Mouse (Mus musculus) left cerebral cortex, postnatal 25 days (tissue): ENCODE measurements at regions not wholly inside any gene's neighbourhood (a gene's known extent, or its start where the extent isn't known, plus 50 kb on each side); places are given as distances from the start of the nearest gene placed in this dataset.

ENCODE experiments used
- DNase-seq, 2 experiments: peaks; one replicate each; pipeline ENCODE4 v3.0.0; 2022; ENCODE audit warnings: low spot score in 2 of 2, mixed read lengths in 1 of 2
- intact Hi-C: fragments of 180-260 bp; cut with DNase I; formaldehyde crosslinking; loops from one replicate; pipeline ENCODE4 v1.15.1; 2025

- DNase-seq = peak in 1 of 2 experiments; percentile 68
Measured at GRCm38 (mm10) chr1:98268853-98269252, 152.1 kb upstream of the Slco6d1 start.

DNA sequence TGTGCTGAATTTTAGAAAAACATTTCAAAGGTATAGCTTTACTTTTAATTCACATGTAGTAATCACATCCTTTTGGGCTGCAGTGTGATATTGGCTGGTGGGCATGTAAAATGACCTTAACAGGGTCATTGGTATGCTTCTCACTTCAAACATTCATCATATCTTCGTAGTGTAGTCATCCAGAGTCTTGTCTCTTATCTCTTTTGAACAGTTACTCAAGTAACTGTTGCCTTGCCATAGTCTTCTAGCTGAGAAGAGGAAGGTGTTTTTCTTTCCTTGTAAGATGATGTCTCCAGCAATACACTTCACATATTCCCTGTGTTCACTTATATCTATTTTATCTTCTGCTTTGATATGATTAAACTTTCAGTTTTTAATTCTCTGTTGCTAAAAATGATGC lies 150.7 kb upstream of the Slco6d1 start:
- no peak for DNase-seq
- intact Hi-C loops = no loop called here

More at GRCm38 (mm10) chr1:98268853-98269252, 152.1 kb upstream of the Slco6d1 start:
- intact Hi-C loops = loop anchor here (2.0 kb wide), 1 partner anchor 78 kb away; no protein-coding TSS in a partner anchor

DNA sequence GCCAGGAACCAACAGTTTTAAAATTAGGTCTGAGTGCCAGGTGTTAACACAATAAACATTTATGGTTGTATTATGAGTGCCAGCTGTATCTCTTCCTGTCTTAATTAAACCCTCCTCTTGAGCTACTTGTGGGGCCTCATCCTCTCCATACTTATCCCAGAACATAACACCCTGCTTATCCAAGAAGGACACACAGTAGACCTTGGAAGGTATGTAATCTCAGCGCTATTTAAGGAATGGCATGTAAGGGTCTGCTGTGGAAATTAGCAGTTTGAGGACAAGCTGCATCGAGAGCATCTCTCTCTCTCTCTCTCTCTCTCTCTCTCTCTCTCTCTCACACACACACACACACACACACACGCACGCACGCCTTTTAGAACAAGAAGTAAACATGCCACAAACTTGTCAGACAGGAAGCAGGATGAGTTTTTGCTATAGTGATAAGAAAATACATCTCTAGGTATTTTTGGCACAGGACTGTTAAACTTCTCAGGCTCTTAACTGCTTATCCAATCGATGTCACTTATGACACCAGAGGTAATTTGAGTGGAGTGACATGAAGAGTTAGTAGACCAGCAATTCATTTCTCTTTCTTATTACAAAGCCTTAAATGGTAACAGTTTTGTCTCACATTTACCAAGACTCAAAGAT lies 146.8 kb upstream of the Slco6d1 start:
- intact Hi-C loops = no loop called here
- no peak for DNase-seq

GRCm38 (mm10) chr1:98275524-98275923 lies 145.4 kb upstream of the Slco6d1 start:
- peak in 1 of 2 experiments; percentile 56 for DNase-seq

DNA sequence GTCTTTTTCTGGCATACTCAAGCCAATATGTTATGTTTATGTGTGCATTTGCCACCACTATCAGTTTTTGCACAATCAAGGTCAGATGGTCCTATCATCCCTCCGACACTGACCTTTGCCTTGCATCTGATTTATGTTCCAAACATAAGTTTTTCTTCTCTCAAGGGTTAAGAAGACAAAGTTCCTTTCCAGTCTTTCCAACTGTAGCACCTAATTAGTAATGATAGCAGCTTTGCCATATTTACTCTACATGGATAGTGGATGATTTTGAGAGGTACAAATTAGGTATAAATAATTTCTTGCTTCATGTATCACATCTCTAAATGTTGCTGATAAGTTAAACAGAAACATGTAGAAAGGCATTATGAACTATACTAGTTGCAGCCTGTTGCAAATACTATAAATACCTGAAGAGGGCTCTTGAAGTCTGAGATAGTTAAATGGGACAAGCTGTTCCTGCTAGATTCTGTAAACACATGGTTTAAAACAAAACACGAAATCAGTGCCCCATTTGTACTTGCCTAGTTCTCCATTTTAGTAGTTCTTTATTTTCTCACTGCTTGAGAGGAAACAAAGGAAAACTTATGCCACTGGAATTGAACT lies 141.4 kb upstream of the Slco6d1 start:
- intact Hi-C loops = no loop called here
- no peak for DNase-seq

More at GRCm38 (mm10) chr1:98275524-98275923, 145.4 kb upstream of the Slco6d1 start:
- intact Hi-C loops = no loop called here

DNA sequence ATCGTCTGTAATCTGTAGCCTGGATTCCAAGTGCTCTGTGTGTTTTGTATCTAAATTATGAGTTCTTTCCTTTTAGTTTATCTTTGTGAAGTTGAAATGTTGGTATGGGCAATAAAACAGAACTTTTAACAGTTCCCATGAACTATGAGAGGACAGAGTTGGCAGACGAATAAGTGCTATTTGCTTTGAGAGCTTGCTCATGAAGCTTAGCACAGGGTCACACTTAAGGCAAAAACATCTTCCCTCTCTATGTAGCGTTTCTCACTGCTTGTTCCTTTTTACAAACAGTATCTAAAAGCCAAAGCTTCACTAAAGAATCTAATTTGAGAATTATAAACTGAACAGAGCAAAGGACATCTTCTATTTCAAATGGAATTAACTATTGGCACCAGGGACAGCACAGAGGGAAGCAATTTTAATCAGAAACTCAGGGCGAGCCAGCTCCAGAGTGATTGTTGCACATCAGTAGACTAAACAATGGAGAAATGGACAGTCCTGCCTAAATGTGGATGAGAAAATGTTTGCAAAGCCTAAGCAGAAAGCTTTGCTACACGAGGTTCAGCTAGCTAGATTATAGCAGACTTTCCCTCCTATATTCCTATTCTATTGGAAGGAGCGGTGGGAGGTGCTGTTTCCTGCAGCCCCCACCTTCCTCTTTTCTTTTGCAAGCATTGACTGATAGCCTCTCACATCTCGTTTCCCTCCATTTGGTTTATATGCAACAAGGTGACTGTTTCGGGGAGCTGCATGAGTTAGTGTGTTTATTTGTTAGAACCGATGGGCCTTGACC lies 140.5 kb upstream of the Slco6d1 start:
- intact Hi-C loops = no loop called here
- no peak for DNase-seq

- no peak for DNase-seq
- intact Hi-C loops = no loop called here
Measured at GRCm38 (mm10) chr1:98281053-98281770, 139.7 kb upstream of the Slco6d1 start.

GRCm38 (mm10) chr1:98281771-98282149 lies 139.2 kb upstream of the Slco6d1 start:
- no peak for DNase-seq
- intact Hi-C loops = no loop called here

GRCm38 (mm10) chr1:98303166-98303565 lies 117.8 kb upstream of the Slco6d1 start:
- DNase-seq = peak in 1 of 2 experiments; percentile 42
- intact Hi-C loops = no loop called here

- intact Hi-C loops = no loop called here
- DNase-seq = no peak
Measured at GRCm38 (mm10) chr1:98306363-98306762, 114.6 kb upstream of the Slco6d1 start.

DNA sequence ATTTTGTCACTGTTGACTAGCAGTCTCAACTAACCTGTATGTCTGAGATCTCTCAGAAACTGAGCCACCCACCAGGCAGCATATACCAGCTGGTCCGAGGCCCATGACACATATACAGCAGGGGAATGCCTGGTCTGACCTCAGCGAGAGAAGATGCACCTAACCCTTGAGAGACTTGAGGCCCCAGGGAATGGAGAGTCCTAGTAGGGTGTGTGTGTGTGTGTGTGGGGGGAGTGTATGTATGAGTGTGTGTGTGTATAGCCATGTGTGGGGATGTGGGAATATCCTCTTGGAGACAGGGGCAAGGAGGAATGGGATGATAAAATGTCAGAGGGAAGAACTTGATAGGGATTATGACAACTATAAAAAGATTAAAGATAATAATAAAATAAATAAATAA lies 113.4 kb upstream of the Slco6d1 start:
- intact Hi-C loops = no loop called here
- no peak for DNase-seq

DNA sequence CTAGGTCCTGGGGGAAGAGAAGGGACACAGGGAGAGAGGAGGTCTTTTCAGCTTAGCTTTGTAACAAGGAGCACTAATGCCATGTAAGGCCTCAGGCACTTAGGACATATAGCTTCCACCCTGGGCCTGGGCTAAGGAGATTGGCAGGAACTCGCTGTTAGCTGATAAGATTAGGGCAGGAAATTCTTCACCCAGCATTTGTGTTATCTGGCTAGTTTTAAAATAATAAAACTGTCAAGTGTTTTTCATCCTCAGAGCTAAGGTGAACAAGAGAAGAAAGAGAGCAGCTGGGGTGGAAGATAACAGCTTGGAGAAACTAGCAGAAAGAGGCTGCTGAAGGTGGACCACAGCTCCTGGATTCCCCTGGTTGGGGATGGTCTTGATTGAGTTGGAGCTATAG lies 111.0 kb upstream of the Slco6d1 start:
- no peak for DNase-seq
- intact Hi-C loops = no loop called here

DNA sequence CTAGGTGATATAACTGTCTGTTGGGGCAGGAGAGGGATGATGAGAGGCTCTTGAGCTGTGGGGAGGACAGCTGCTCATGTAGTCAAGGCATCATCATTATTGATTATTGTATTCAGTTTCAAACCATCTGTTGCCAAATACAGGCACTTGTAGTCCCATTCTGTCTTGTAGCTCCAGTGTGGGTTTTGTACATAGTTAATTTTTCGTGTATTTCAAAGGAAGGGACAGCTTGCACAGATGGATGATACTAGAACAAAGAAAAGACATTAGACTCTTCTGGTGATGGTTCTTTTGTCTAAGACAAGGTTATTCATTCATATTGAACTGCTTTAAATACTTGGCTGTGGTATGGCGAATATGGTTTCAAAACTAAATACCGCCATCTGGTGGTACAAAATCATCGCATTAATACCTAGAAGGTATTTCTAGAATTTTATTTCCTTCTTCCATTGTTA lies 70.8 kb upstream of the Slco6d1 start:
- intact Hi-C loops = loop anchor here (2.0 to 10.0 kb wide), 4 partner anchors 158 to 541 kb away; partner anchors contain the start of gene Pam
- peak; percentile 52 to 66 for DNase-seq

- intact Hi-C loops = loop anchor here (2.0 to 10.0 kb wide), 4 partner anchors 158 to 542 kb away; partner anchors contain the start of gene Pam
- DNase-seq = no peak
Measured at GRCm38 (mm10) chr1:98350725-98351124, 70.2 kb upstream of the Slco6d1 start.

- DNase-seq = no peak
- intact Hi-C loops = loop anchor here (2.0 to 10.0 kb wide), 4 partner anchors 159 to 543 kb away; partner anchors contain the start of gene Pam
Measured at GRCm38 (mm10) chr1:98351530-98351929, 69.4 kb upstream of the Slco6d1 start.
